12 mouse cellular contexts compared by ENCODE assay signal in genomic region chr7:38230285-38230684, GRCm38 (mm10). TPM values are rescaled to one million over a fixed set of nuclear protein-coding genes. Genes with fewer than 3 reads are reported as not detected.
DNase-seq lines count a peak whose midpoint lies in the region; TF ChIP-seq lines count a peak whose summit lies in the region.
"Had no signal": no experiment of that assay in that cellular context is flagged by ENCODE, and none has a peak within 500 bp of the region (broad histone marks: within the 10 kb centered on the region; RNA-seq: fewer than 3 reads in every experiment).

No protein-coding gene starts in this region.

- peaks cover 6% of the 10 kb centered on the region; the same call in 1 of the 2 replicates for H3K4me1 ChIP-seq in heart, embryonic 10.5 days
- H3K4me1 ChIP-seq in small intestine, adult 2 months (ENCODE audit: control insufficient read depth, insufficient read depth, insufficient read length, low read length), result peaks cover 5% of the 10 kb centered on the region; the same call in 1 of the 2 replicates

- no peaks in the 10 kb centered on the region for H3K36me3 ChIP-seq in heart, embryonic 10.5 days
- H3K36me3 ChIP-seq in small intestine, adult 2 months (ENCODE audit: control insufficient read depth, insufficient read depth, low read length), result no peaks in the 10 kb centered on the region; the same call in 1 of the 2 replicates

- H3K27me3 ChIP-seq in heart, embryonic 10.5 days (ENCODE audit: insufficient read depth, poor library complexity, severe bottlenecking), result peaks cover 16% of the 10 kb centered on the region; the same call in 1 of the 2 replicates
- H3K27me3 ChIP-seq in small intestine, adult 2 months (ENCODE audit: control insufficient read depth, insufficient read depth, low read length), result no peaks in the 10 kb centered on the region

- no peak overlapping the region for H3K27ac ChIP-seq in heart, embryonic 10.5 days
- H3K27ac ChIP-seq in small intestine, adult 2 months (ENCODE audit: insufficient read depth, low read depth, low read length), result peak overlapping the region; percentile 71
- H3K27ac ChIP-seq: layer of hippocampus, adult 2 months had no signal

- peak; percentile 74 to 86 for DNase-seq in heart, adult 18-20 months
- DNase-seq in heart, embryonic 10.5 days (ENCODE audit: low spot score), result no peak
- DNase-seq in ovary, postnatal 36 days (ENCODE audit: low spot score), result peak; percentile 25
- no peak for DNase-seq in ovary, postnatal 14 days (ENCODE audit: low spot score)
- DNase-seq in heart, adult 8-10 months (ENCODE audit: low spot score), result peak; percentile 69
- no peak for DNase-seq in embryo, embryonic 11 days
- DNase-seq in yolk sac, embryonic 10.5 days (ENCODE audit: low spot score), result no peak
- DNase-seq: adrenal gland, postnatal 10 days; cerebellum, postnatal 25 days; right cerebral cortex, adult 18-20 months had no signal

- WGBS in heart, embryonic 10.5 days, result 12% methylated on average over 8 of the region's 8 CpGs
- 26% methylated on average over 8 of the region's 8 CpGs for WGBS in small intestine, adult 2 months

- no peak overlapping the region for H3K4me3 ChIP-seq in heart, embryonic 10.5 days
- no peak overlapping the region for H3K4me3 ChIP-seq in small intestine, adult 2 months (ENCODE audit: low read depth, low read length)
- H3K4me3 ChIP-seq: layer of hippocampus, adult 2 months had no signal

- TF ChIP-seq CTCF in small intestine, adult 2 months (IDR thresholded peaks at IDR 0.05; ENCODE audit: extremely low read depth, insufficient read length, insufficient replicate concordance, low read depth, low read length), result no peak

- no peaks in the 10 kb centered on the region for H3K9me3 ChIP-seq in heart, embryonic 10.5 days

- no peak for TF ChIP-seq POLR2A in small intestine, adult 2 months (IDR thresholded peaks at IDR 0.05; ENCODE audit: low read depth, low read length)

RNA-seq across cellular contexts. Expression of gene Plekhf1, which starts 2.5 kb away (rescaled TPM):
- total RNA-seq in heart, adult 18-20 months (2021), result 10 to 100 TPM; 12.9 to 13.3 TPM
- polyA plus RNA-seq in heart, embryonic 10.5 days (2016; fragmentation: Nextera tagmentation; extraction: Ambion mirVana), result 1.7 and 2.2 TPM in 2 replicates
- total RNA-seq in heart, adult 8-10 months (2022), result 10 to 100 TPM in 2 of 4 experiments, 1 to 10 TPM in 2; 7.8 to 11.1 (median 9.0) TPM
- polyA plus RNA-seq in small intestine, adult 2 months (2012; rRNA removed), result 5.4 and 12.8 TPM in 2 replicates

RNA-seq across cellular contexts. Expression of gene Pop4, which starts 40.9 kb away (rescaled TPM):
- total RNA-seq in heart, adult 18-20 months (2021), result 1 to 10 TPM; 7.6 to 9.7 TPM
- 46.0 and 61.7 TPM in 2 replicates for polyA plus RNA-seq in heart, embryonic 10.5 days (2016; fragmentation: Nextera tagmentation; extraction: Ambion mirVana)
- total RNA-seq in heart, adult 8-10 months (2022), result 10 to 100 TPM in 3 of 4 experiments, 1 to 10 TPM in 1; 8.2 to 12.2 (median 10.2) TPM
- polyA plus RNA-seq in small intestine, adult 2 months (2012; rRNA removed), result 3.3 and 3.7 TPM in 2 replicates

RNA-seq across cellular contexts. Expression of gene 1600014C10Rik, which starts 47.3 kb away (rescaled TPM):
- 10 to 100 TPM; 36.7 to 37.9 TPM for total RNA-seq in heart, adult 18-20 months (2021)
- 14.4 and 14.8 TPM in 2 replicates for polyA plus RNA-seq in heart, embryonic 10.5 days (2016; fragmentation: Nextera tagmentation; extraction: Ambion mirVana)
- total RNA-seq in heart, adult 8-10 months (2022), result 10 to 100 TPM; 32.1 to 42.1 (median 37.4) TPM
- 8.8 and 27.4 TPM in 2 replicates for polyA plus RNA-seq in small intestine, adult 2 months (2012; rRNA removed)

Comparison
In these comparisons a context has a peak if more than half of its experiments do, and no peak if none do; other contexts are left out.
1. DNase-seq: peak in heart, adult 18-20 months (2 of 2), ovary, postnatal 36 days (single experiment) and heart, adult 8-10 months (single experiment); none in heart, embryonic 10.5 days (single experiment), ovary, postnatal 14 days (single experiment), embryo, embryonic 11 days (single experiment) and yolk sac, embryonic 10.5 days (single experiment).